ENCODE assay signal across 24 mouse cellular contexts in the genomic region with DNA sequence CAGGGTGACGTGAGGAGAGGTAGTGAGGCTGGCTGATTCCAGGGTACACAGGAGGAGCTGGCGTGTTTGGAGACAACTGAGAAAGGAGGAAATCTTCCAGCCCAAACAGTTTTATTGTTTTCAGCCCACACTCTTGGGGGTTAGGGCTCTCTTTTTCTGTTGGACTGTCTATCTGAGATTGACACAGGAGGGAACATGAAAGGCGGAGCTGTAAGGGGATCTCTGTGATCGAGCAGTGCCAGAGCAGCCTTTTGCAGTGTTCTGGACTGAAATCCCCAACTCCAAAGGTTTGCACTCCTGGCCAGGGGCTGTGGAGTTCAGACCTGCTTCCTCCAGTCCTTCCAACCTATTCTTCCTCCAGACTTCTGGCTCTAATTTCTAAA.
DNase-seq lines count a peak whose midpoint lies in the region; ATAC-seq lines count a peak whose summit lies in the region.
"Had no signal": no experiment of that assay in that cellular context is flagged by ENCODE, and none has a peak within 500 bp of the region (broad histone marks: within the 10 kb centered on the region; RNA-seq: fewer than 3 reads in every experiment).

No protein-coding gene starts in this region.

- H3K27ac ChIP-seq in forebrain, embryonic 16.5 days (ENCODE audit: low read length), result no peak overlapping the region
- H3K27ac ChIP-seq in forebrain, embryonic 12.5 days, result no peak overlapping the region
- no peak overlapping the region for H3K27ac ChIP-seq in kidney, embryonic 14.5 days (ENCODE audit: low read depth, low read length)
- peak overlapping the region; percentile 45; the same call in 1 of the 2 replicates for H3K27ac ChIP-seq in lung, embryonic 15.5 days
- H3K27ac ChIP-seq: embryonic facial prominence, embryonic 13.5 days; forebrain, embryonic 10.5 days; heart, adult 2 months; heart, embryonic 10.5 days; heart, embryonic 13.5 days; hindbrain, embryonic 14.5 days; hindbrain, postnatal 0 days had no signal

- H3K27me3 ChIP-seq in forebrain, embryonic 16.5 days (replicated peaks; ENCODE audit: control insufficient read depth, insufficient read depth, low read length), result no peaks in the 10 kb centered on the region
- H3K27me3 ChIP-seq in forebrain, embryonic 12.5 days, result no peaks in the 10 kb centered on the region
- H3K27me3 ChIP-seq in kidney, embryonic 14.5 days (ENCODE audit: control insufficient read depth, insufficient read depth, low read length), result no peaks in the 10 kb centered on the region
- H3K27me3 ChIP-seq in lung, embryonic 15.5 days, result no peaks in the 10 kb centered on the region
- H3K27me3 ChIP-seq: embryonic facial prominence, embryonic 13.5 days; heart, embryonic 13.5 days had no signal

- H3K4me3 ChIP-seq in forebrain, embryonic 16.5 days (replicated peaks; ENCODE audit: low read length), result no peak overlapping the region
- H3K4me3 ChIP-seq in forebrain, embryonic 12.5 days (replicated peaks), result no peak overlapping the region
- H3K4me3 ChIP-seq in kidney, embryonic 14.5 days (ENCODE audit: low read length), result no peak overlapping the region
- no peak overlapping the region for H3K4me3 ChIP-seq in lung, embryonic 15.5 days
- H3K4me3 ChIP-seq: embryonic facial prominence, embryonic 13.5 days; forebrain, embryonic 10.5 days; heart, adult 2 months; heart, embryonic 10.5 days; heart, embryonic 13.5 days had no signal

- H3K9me3 ChIP-seq in forebrain, embryonic 16.5 days (ENCODE audit: control insufficient read depth, low read length), result no peaks in the 10 kb centered on the region
- no peaks in the 10 kb centered on the region for H3K9me3 ChIP-seq in forebrain, embryonic 12.5 days
- H3K9me3 ChIP-seq in kidney, embryonic 14.5 days (ENCODE audit: control insufficient read depth, low read length), result no peaks in the 10 kb centered on the region
- no peaks in the 10 kb centered on the region for H3K9me3 ChIP-seq in lung, embryonic 15.5 days
- H3K9me3 ChIP-seq: embryonic facial prominence, embryonic 13.5 days; forebrain, embryonic 10.5 days; heart, embryonic 10.5 days; heart, embryonic 13.5 days had no signal

- no peaks in the 10 kb centered on the region for H3K36me3 ChIP-seq in forebrain, embryonic 16.5 days (ENCODE audit: control insufficient read depth, insufficient read depth)
- H3K36me3 ChIP-seq in forebrain, embryonic 12.5 days (replicated peaks), result no peaks in the 10 kb centered on the region
- no peaks in the 10 kb centered on the region for H3K36me3 ChIP-seq in kidney, embryonic 14.5 days (ENCODE audit: control insufficient read depth, insufficient read depth, low read length)
- H3K36me3 ChIP-seq in lung, embryonic 15.5 days, result no peaks in the 10 kb centered on the region
- H3K36me3 ChIP-seq: embryonic facial prominence, embryonic 13.5 days; forebrain, embryonic 10.5 days; heart, embryonic 10.5 days; heart, embryonic 13.5 days had no signal

- no peak overlapping the region for H3K9ac ChIP-seq in forebrain, embryonic 16.5 days (replicated peaks; ENCODE audit: low read depth, low read length)
- no peak overlapping the region for H3K9ac ChIP-seq in forebrain, embryonic 12.5 days
- H3K9ac ChIP-seq in kidney, embryonic 14.5 days (ENCODE audit: low read depth, low read length), result no peak overlapping the region
- H3K9ac ChIP-seq in lung, embryonic 15.5 days, result no peak overlapping the region
- H3K9ac ChIP-seq: embryonic facial prominence, embryonic 13.5 days; heart, embryonic 13.5 days; hindbrain, embryonic 14.5 days had no signal

- ATAC-seq in forebrain, embryonic 16.5 days, result peak; percentile 18; the same call in 1 of the 2 replicates
- no peak for ATAC-seq in forebrain, embryonic 12.5 days (ENCODE audit: low FRiP score)
- ATAC-seq in kidney, embryonic 14.5 days (ENCODE audit: low FRiP score, low TSS enrichment), result 0 out of 2 replicates have a peak, but pooled peaks have one; percentile 20
- ATAC-seq in lung, embryonic 15.5 days (ENCODE audit: borderline replicate concordance, extremely low read depth, low FRiP score, low TSS enrichment), result peak; percentile 59; the same call in 1 of the 2 replicates
- ATAC-seq: CD4-positive, CD25-positive, alpha-beta regulatory T cell, adult 4 months; inflammation-experienced regulatory T-cells, adult 6 months had no signal

- 62% methylated on average over 4 of the region's 4 CpGs for WGBS in forebrain, embryonic 16.5 days
- 80% methylated on average over 4 of the region's 4 CpGs for WGBS in forebrain, embryonic 12.5 days
- 48% methylated on average over 4 of the region's 4 CpGs for WGBS in kidney, embryonic 14.5 days
- WGBS in lung, embryonic 15.5 days, result 39% methylated on average over 4 of the region's 4 CpGs

- H3K4me2 ChIP-seq in forebrain, embryonic 16.5 days (ENCODE audit: low read length), result no peak overlapping the region
- H3K4me2 ChIP-seq in forebrain, embryonic 12.5 days, result no peak overlapping the region
- H3K4me2 ChIP-seq in kidney, embryonic 14.5 days (replicated peaks; ENCODE audit: low read depth, low read length), result no peak overlapping the region
- H3K4me2 ChIP-seq in lung, embryonic 15.5 days, result no peak overlapping the region
- H3K4me2 ChIP-seq: embryonic facial prominence, embryonic 13.5 days; heart, embryonic 13.5 days; hindbrain, embryonic 14.5 days had no signal

- peaks cover 6% of the 10 kb centered on the region for H3K4me1 ChIP-seq in forebrain, embryonic 16.5 days (replicated peaks; ENCODE audit: control insufficient read depth, insufficient read depth, low read length)
- no peaks in the 10 kb centered on the region for H3K4me1 ChIP-seq in forebrain, embryonic 12.5 days
- no peaks in the 10 kb centered on the region for H3K4me1 ChIP-seq in kidney, embryonic 14.5 days (ENCODE audit: control insufficient read depth, insufficient read depth, low read length)
- H3K4me1 ChIP-seq in lung, embryonic 15.5 days, result peaks cover 11% of the 10 kb centered on the region
- H3K4me1 ChIP-seq: forebrain, embryonic 10.5 days had no signal

- DNase-seq in kidney, postnatal 36 days, result no peak
- no peak for DNase-seq in lung, postnatal 25 days (ENCODE audit: low spot score)
- DNase-seq: adrenal gland, adult 2 months; adrenal gland, postnatal 14 days; cerebellum, adult 11 months; cerebellum, adult 2 months; cerebellum, adult 9-11 months; cerebellum, postnatal 25 days; gastrocnemius, postnatal 36 days; heart, adult 2 months; heart, postnatal 14 days; heart, postnatal 4 days had no signal
